Mouse (Mus musculus) megakaryocyte, embryonic 14.5 days (primary cell): ENCODE measurements around the gene Plac8. TPM values are rescaled to one million over a fixed set of nuclear protein-coding genes. Genes with fewer than 3 reads are reported as not detected.

Experiments used
- H3K27me3 ChIP-seq: replicated peaks from 2 replicates; pipeline ENCODE3; 2012; ENCODE audit warnings: inconsistent platforms
- H3K36me3 ChIP-seq: replicated peaks from 2 replicates; pipeline ENCODE3; 2012; ENCODE audit warnings: low read length, inconsistent platforms, mixed read lengths
- H3K4me1 ChIP-seq: 2 replicates; pipeline ENCODE4 v1.6.1; 2012; ENCODE audit warnings: inconsistent platforms
- H3K4me3 ChIP-seq: replicated peaks from 2 replicates; pipeline ENCODE3; 2012; ENCODE audit warnings: moderate library complexity, mild to moderate bottlenecking, inconsistent platforms
- H3K9me3 ChIP-seq: 2 replicates; pipeline ENCODE4 v1.6.1; 2012; ENCODE audit warnings: inconsistent platforms
- FLI1 ChIP-seq: IDR thresholded peaks from 2 replicates; pipeline ENCODE4 v1.6.1; 2012; ENCODE audit warnings: low read length, inconsistent platforms, mixed read lengths
- GATA1 ChIP-seq: IDR thresholded peaks from 3 replicates; pipeline ENCODE4 v1.6.1; 2012; ENCODE audit warnings: mixed read lengths, low read length, inconsistent platforms, borderline replicate concordance
- polyA plus RNA-seq: library from polyadenylated mRNA; stranded (reverse); fragments of >175 nt; gene quantifications from 2 replicates; pipeline ENCODE4 v1.2.3, GENCODE M21; 2012; ENCODE audit warnings: low replicate concordance; ENCODE audit not compliant: insufficient read depth

Plac8 gene
- polyA plus RNA-seq, 1 experiment: 6.4 TPM

- no peaks in the 10 kb centered on the region for H3K36me3 ChIP-seq
- no peak for TF ChIP-seq FLI1
- TF ChIP-seq GATA1: no peak
- no peaks in the 10 kb centered on the region for H3K9me3 ChIP-seq
- H3K4me3 ChIP-seq: no peak overlapping the region
- peaks cover 3% of the 10 kb centered on the region for H3K27me3 ChIP-seq
- peaks cover 30% of the 10 kb centered on the region for H3K4me1 ChIP-seq
Measured at GRCm38 (mm10) chr5:100512576-100512975, 59.5 kb downstream of the Plac8 start.

GRCm38 (mm10) chr5:100509247-100509646 is 62.8 kb downstream of the Plac8 start:
- H3K27me3 ChIP-seq: peaks cover 2% of the 10 kb centered on the region
- peaks cover 48% of the 10 kb centered on the region for H3K4me1 ChIP-seq
- peak overlapping the region; percentile 80 for H3K4me3 ChIP-seq
- no peak for TF ChIP-seq FLI1
- no peak for TF ChIP-seq GATA1
- no peaks in the 10 kb centered on the region for H3K36me3 ChIP-seq
- no peaks in the 10 kb centered on the region for H3K9me3 ChIP-seq

Other genes starting within 250 kb of the Plac8 start
- 77.8 and 120 TPM in 2 replicates for gene Sec31a, start 156.0 kb downstream of the Plac8 start, polyA plus RNA-seq
- gene Lin54, start 71.6 kb downstream of the Plac8 start, polyA plus RNA-seq: 0.39 TPM in 1 of 2 replicates, not detected in the other
- 2.9 and 14.4 TPM in 2 replicates for gene Cops4, start 53.9 kb downstream of the Plac8 start, polyA plus RNA-seq
- 34.3 and 77.6 TPM in 2 replicates for gene Coq2, start 102.9 kb upstream of the Plac8 start, polyA plus RNA-seq
- gene Hpse, start 147.5 kb upstream of the Plac8 start, polyA plus RNA-seq: 12.2 and 30.3 TPM in 2 replicates
- 2.8 TPM in 1 of 2 replicates, not detected in the other for gene Helq, start 226.4 kb upstream of the Plac8 start, polyA plus RNA-seq
- gene Mrps18c, start 226.4 kb upstream of the Plac8 start, polyA plus RNA-seq: 6.1 TPM in 1 of 2 replicates, not detected in the other
- 2.9 TPM in 1 of 2 replicates, not detected in the other for gene Abraxas1, start 248.7 kb upstream of the Plac8 start, polyA plus RNA-seq